Mouse (Mus musculus) MEL (cell line): ENCODE data around the gene U2af1l4. TPM values are rescaled to one million over a fixed set of nuclear protein-coding genes. Genes with fewer than 3 reads are reported as not detected.

Source experiments
- DNase-seq: peaks from one replicate; pipeline ENCODE4 v3.0.0; 2011; ENCODE audit warnings: low read depth, low spot score
- H3K27ac ChIP-seq: 2 replicates; pipeline ENCODE4 v1.5.1; 2012; ENCODE audit warnings: low read depth, mild to moderate bottlenecking, control low read depth, low read length, moderate library complexity; ENCODE audit not compliant: control insufficient read depth
- H3K27me3 ChIP-seq, 2 experiments: fragments of 150-350 bp in 1 of 2; sonication (generic) in 1 of 2; 2 replicates each; pipeline ENCODE4 v1.6.1; 2012; ENCODE audit warnings: low read length in 2 of 2, mild to moderate bottlenecking in 2 of 2, improper control_type of control experiment in 1 of 2, moderate library complexity in 1 of 2; ENCODE audit not compliant: insufficient read depth in 2 of 2, control insufficient read depth in 1 of 2
- H3K36me3 ChIP-seq, 2 experiments: 2 replicates each; pipeline ENCODE4 v1.6.1; 2012 to 2014; ENCODE audit warnings: low read length in 2 of 2, improper control_type of control experiment in 1 of 2, inconsistent platforms in 1 of 2, mild to moderate bottlenecking in 1 of 2; ENCODE audit not compliant: insufficient read depth in 2 of 2, control insufficient read depth in 1 of 2
- H3K4me1 ChIP-seq, 2 experiments: fragments of 150-350 bp in 1 of 2; sonication (generic) in 1 of 2; 2 replicates each; pipeline ENCODE4 v1.6.1; 2012; ENCODE audit warnings: low read length in 2 of 2, improper control_type of control experiment in 1 of 2, mild to moderate bottlenecking in 1 of 2; ENCODE audit not compliant: insufficient read depth in 2 of 2, control insufficient read depth in 1 of 2
- H3K4me3 ChIP-seq, 2 experiments: fragments of 150-350 bp in 1 of 2; sonication (generic) in 1 of 2; 2 replicates each; pipeline ENCODE4 v1.5.1; 2012; ENCODE audit warnings: low read depth in 2 of 2, low read length in 2 of 2, mild to moderate bottlenecking in 2 of 2, moderate library complexity in 2 of 2, control low read depth in 1 of 2, improper control_type of control experiment in 1 of 2; ENCODE audit not compliant: control insufficient read depth in 1 of 2, insufficient read depth in 1 of 2
- H3K79me2 ChIP-seq: 2 replicates; pipeline ENCODE4 v1.6.1; 2012; ENCODE audit warnings: mild to moderate bottlenecking, low read length, moderate library complexity; ENCODE audit not compliant: control insufficient read depth, poor library complexity, insufficient read depth
- H3K9ac ChIP-seq: 2 replicates; pipeline ENCODE4 v1.6.1; 2012; ENCODE audit warnings: low read depth, mild to moderate bottlenecking, control low read depth, low read length, moderate library complexity; ENCODE audit not compliant: control insufficient read depth, poor library complexity, severe bottlenecking
- H3K9me3 ChIP-seq: fragments of 150-350 bp; sonication (generic); replicated peaks from 2 replicates; pipeline ENCODE4 v1.6.1; 2012; ENCODE audit warnings: mild to moderate bottlenecking, low read length, improper control_type of control experiment, moderate library complexity; ENCODE audit not compliant: insufficient read depth
- BHLHE40 ChIP-seq: IDR thresholded peaks from 2 replicates; pipeline ENCODE4 v1.6.1; 2012; ENCODE audit warnings: low read depth, mild to moderate bottlenecking, inconsistent platforms, low read length, improper control_type of control experiment, borderline replicate concordance
- CHD1 ChIP-seq: IDR thresholded peaks from 2 replicates; pipeline ENCODE4 v1.6.1; 2012; ENCODE audit warnings: low read depth, mild to moderate bottlenecking, inconsistent platforms, low read length, improper control_type of control experiment
- CTCF ChIP-seq, 3 experiments: IDR thresholded peaks in 2 of 3; conservative IDR thresholded peaks in 1 of 3; 2 replicates each; pipeline ENCODE4 v1.5.1; 2011 to 2012; ENCODE audit warnings: low read length in 3 of 3, low read depth in 2 of 3, mild to moderate bottlenecking in 2 of 3, improper control_type of control experiment in 1 of 3, inconsistent platforms in 1 of 3, mixed read lengths in 1 of 3, moderate library complexity in 1 of 3; ENCODE audit not compliant: control insufficient read depth in 1 of 3, insufficient read depth in 1 of 3, poor library complexity in 1 of 3, severe bottlenecking in 1 of 3
- ELF1 ChIP-seq: IDR thresholded peaks from 2 replicates; pipeline ENCODE4 v1.6.1; 2014; ENCODE audit warnings: low read depth, mild to moderate bottlenecking, inconsistent platforms, low read length, improper control_type of control experiment, moderate library complexity
- ETS1 ChIP-seq: IDR thresholded peaks from 2 replicates; pipeline ENCODE4 v1.6.1; 2012; ENCODE audit warnings: low read depth, mild to moderate bottlenecking, inconsistent platforms, low read length, improper control_type of control experiment, moderate library complexity
- GABPA ChIP-seq: IDR thresholded peaks from 2 replicates; pipeline ENCODE4 v1.6.1; 2012; ENCODE audit warnings: low read depth, mild to moderate bottlenecking, inconsistent platforms, low read length, improper control_type of control experiment, moderate library complexity
- HCFC1 ChIP-seq: IDR thresholded peaks from 2 replicates; pipeline ENCODE4 v1.6.1; 2012; ENCODE audit warnings: low read depth, mild to moderate bottlenecking, inconsistent platforms, low read length, improper control_type of control experiment, moderate library complexity
- KAT2A ChIP-seq: conservative IDR thresholded peaks from 2 replicates; pipeline ENCODE4 v1.6.1; 2012; ENCODE audit warnings: low read depth, low read length, improper control_type of control experiment, inconsistent platforms
- MAX ChIP-seq: IDR thresholded peaks from 2 replicates; pipeline ENCODE4 v1.6.1; 2011; ENCODE audit warnings: low read length, improper control_type of control experiment
- MAZ ChIP-seq: IDR thresholded peaks from 2 replicates; pipeline ENCODE4 v1.6.1; 2012; ENCODE audit warnings: low read depth, mild to moderate bottlenecking, inconsistent platforms, low read length, improper control_type of control experiment
- MXI1 ChIP-seq: IDR thresholded peaks from 2 replicates; pipeline ENCODE4 v1.6.1; 2011; ENCODE audit warnings: mild to moderate bottlenecking, low read depth, low read length, improper control_type of control experiment
- NRF1 ChIP-seq: IDR thresholded peaks from 2 replicates; pipeline ENCODE4 v1.6.1; 2014; ENCODE audit warnings: low read depth, mild to moderate bottlenecking, inconsistent platforms, low read length, improper control_type of control experiment, moderate library complexity; ENCODE audit not compliant: poor library complexity, insufficient read depth, severe bottlenecking
- POLR2A ChIP-seq, 2 experiments: IDR thresholded peaks; 2 replicates each; pipeline ENCODE4 v1.6.1; 2011 to 2012; ENCODE audit warnings: low read length in 2 of 2, mild to moderate bottlenecking in 2 of 2, control low read depth in 1 of 2, improper control_type of control experiment in 1 of 2, low read depth in 1 of 2, moderate library complexity in 1 of 2; ENCODE audit not compliant: control insufficient read depth in 1 of 2, insufficient read depth in 1 of 2, poor library complexity in 1 of 2
- POLR2AphosphoS5 ChIP-seq: IDR thresholded peaks from 2 replicates; pipeline ENCODE4 v1.6.1; 2012; ENCODE audit warnings: low read depth, borderline replicate concordance, mild to moderate bottlenecking, inconsistent platforms, low read length, moderate library complexity, mixed read lengths
- SIN3A ChIP-seq: IDR thresholded peaks from 2 replicates; pipeline ENCODE4 v1.6.1; 2012; ENCODE audit warnings: low read length, improper control_type of control experiment, inconsistent platforms
- TCF12 ChIP-seq: IDR thresholded peaks from 2 replicates; pipeline ENCODE4 v1.6.1; 2014; ENCODE audit warnings: low read depth, mild to moderate bottlenecking, inconsistent platforms, low read length, improper control_type of control experiment, moderate library complexity
- ZKSCAN1 ChIP-seq: IDR thresholded peaks from 2 replicates; pipeline ENCODE4 v1.6.1; 2012; ENCODE audit warnings: low read depth, mild to moderate bottlenecking, inconsistent platforms, low read length, improper control_type of control experiment, moderate library complexity
- ZMIZ1 ChIP-seq: IDR thresholded peaks from 2 replicates; pipeline ENCODE4 v1.6.1; 2012; ENCODE audit warnings: low read depth, mild to moderate bottlenecking, inconsistent platforms, low read length, improper control_type of control experiment, moderate library complexity
- polyA plus RNA-seq, 2 experiments: library from polyadenylated mRNA; stranded (reverse) in 1 of 2; unstranded in 1 of 2; fragments of >175 nt in 1 of 2; fragments of >200 nt in 1 of 2; gene quantifications; 2 replicates each; pipeline versions ENCODE4 v1.2.1 to v1.2.4; 2012; ENCODE audit warnings: low replicate concordance in 2 of 2, low read depth in 1 of 2; ENCODE audit not compliant: insufficient read length in 2 of 2, insufficient read depth in 1 of 2, missing spikeins in 1 of 2
- total RNA-seq: library from RNA; depleted of rRNA; stranded (reverse); fragments of 300-350 nt; gene quantifications from 2 replicates; pipeline ENCODE4 v1.2.3, GENCODE M21; 2012

Gene U2af1l4
- total and polyA plus RNA-seq, 3 experiments, result 72.5 to 74.2 TPM; not detected in 1

DNA sequence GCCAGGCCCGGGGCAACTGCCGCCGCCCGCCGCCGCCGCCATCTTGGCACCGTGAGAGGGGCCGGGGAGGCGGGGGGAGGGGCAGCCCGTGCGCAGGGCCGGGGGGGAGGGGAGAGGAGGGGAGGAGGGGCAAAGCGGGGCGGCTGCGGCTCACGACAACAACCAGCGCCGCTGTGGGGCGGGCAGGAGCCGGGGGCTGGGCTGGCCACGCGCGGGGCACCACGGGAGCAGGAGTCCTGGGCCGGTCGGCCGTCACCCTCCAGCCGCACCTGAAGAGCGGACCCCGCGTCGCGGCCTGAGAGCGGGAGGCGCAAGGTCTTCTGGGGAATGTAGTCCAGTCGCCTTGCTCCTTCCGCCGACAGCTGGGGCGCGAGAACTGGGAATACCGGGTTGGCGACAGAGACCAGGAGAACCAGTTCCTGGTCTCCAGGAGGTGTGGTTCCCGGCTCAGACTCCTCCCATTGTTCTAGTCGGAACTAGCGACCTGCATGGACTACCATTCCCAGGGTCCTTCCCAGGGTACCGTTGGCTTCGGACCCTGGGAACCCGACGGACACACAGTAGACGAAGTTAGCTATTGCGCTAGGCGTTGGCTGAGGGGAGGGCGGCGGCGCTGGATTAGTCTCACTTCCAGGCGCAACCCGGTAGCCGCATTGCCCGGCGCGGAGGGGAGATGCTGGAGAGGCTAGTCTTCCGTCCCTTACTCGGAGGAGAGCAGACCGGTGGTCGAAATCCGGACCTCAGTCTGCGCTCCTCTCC is 25.8 kb downstream of the U2af1l4 start, which contains the start of gene Kmt2b:
TSS of gene Kmt2b (minus strand) at position 51 of the 759 bp plus-strand sequence.
- Histone ChIP-seq H3K4me1 (peaks cover 7 to 31% of the 10 kb centered on the region in 2 experiments; a peak in 3 of 4 replicates), H3K27me3 (no peaks in the 10 kb centered on the region), H3K27ac (peak within 1 kb of the TSS; percentile 70), H3K9ac (peak within 1 kb of the TSS; percentile 93), H3K36me3 (peaks cover 4 to 13% of the 10 kb centered on the region in 2 experiments; a peak in 3 of 4 replicates), H3K4me3 (peak within 1 kb of the TSS; percentile 83 to 99), H3K79me2 (peaks cover 36% of the 10 kb centered on the region), H3K9me3 (no peaks in the 10 kb centered on the region)
- TF ChIP-seq ETS1, result peak; percentile 43; the same call in 1 of the 2 replicates
- peak in 1 of 2 experiments; percentile 69; a peak in 2 of 4 replicates for TF ChIP-seq POLR2A (IDR thresholded peaks at IDR 0.05; ENCODE audit: control insufficient read depth in 1 of 2, insufficient read depth in 1 of 2, low read depth in 1 of 2, low read length in 2 of 2, poor library complexity in 1 of 2)
- peak; percentile 68; the same call in 1 of the 2 replicates for TF ChIP-seq SIN3A
- TF ChIP-seq ELF1, result peak; percentile 68; the same call in 1 of the 2 replicates
- TF ChIP-seq KAT2A, result peak; percentile 87
- no peak for TF ChIP-seq GABPA
- peak; percentile 42; the same call in 1 of the 2 replicates for TF ChIP-seq NRF1
- peak; percentile 45; the same call in 1 of the 2 replicates for TF ChIP-seq MAX
- peak; percentile 91 for TF ChIP-seq MAZ
- no peak for TF ChIP-seq CTCF (IDR thresholded peaks at IDR 0.05 in 2 of 3, conservative IDR thresholded peaks at IDR 0.05 in 1 of 3; ENCODE audit: control insufficient read depth in 1 of 3, insufficient read depth in 1 of 3, low read depth in 2 of 3, low read length in 3 of 3, poor library complexity in 1 of 3, severe bottlenecking in 1 of 3)
- TF ChIP-seq POLR2AphosphoS5, result no peak
- no peak; the same call in 1 of the 2 replicates for TF ChIP-seq MXI1
- TF ChIP-seq HCFC1, result peak; percentile 95
- TF ChIP-seq CHD1, result no peak
- peak; percentile 45; the same call in 1 of the 2 replicates for TF ChIP-seq TCF12
- TF ChIP-seq BHLHE40, result 0 out of 2 replicates have a peak, but pooled peaks have one; percentile 31
- no peak for TF ChIP-seq ZMIZ1
- no peak for TF ChIP-seq ZKSCAN1
- DNase-seq, result peak; percentile 97
